In genomic region chr7:58768253-58768652, GRCm38 (mm10) we compare ENCODE assay signal across 32 mouse cellular contexts.
DNase-seq lines count a peak whose midpoint lies in the region; ATAC-seq and TF ChIP-seq lines count a peak whose summit lies in the region.
"Had no signal": no experiment of that assay in that cellular context is flagged by ENCODE, and none has a peak within 500 bp of the region (broad histone marks: within the 10 kb centered on the region; RNA-seq: fewer than 3 reads in every experiment).

No protein-coding gene starts in this region.

- no peak for TF ChIP-seq CTCF in brain, embryonic 14.5 days (IDR thresholded peaks at IDR 0.05; ENCODE audit: borderline replicate concordance, extremely low read depth, insufficient read depth, insufficient read length)

- no peak overlapping the region for H3K4me3 ChIP-seq in forebrain, embryonic 15.5 days
- H3K4me3 ChIP-seq in forebrain, embryonic 10.5 days, result no peak overlapping the region
- H3K4me3 ChIP-seq: embryonic facial prominence, embryonic 10.5 days; embryonic facial prominence, embryonic 15.5 days; hindbrain, embryonic 10.5 days; kidney, embryonic 15.5 days; limb, embryonic 10.5 days; limb, embryonic 15.5 days; liver, embryonic 13.5 days; neural tube, embryonic 12.5 days had no signal

- H3K9me3 ChIP-seq in forebrain, embryonic 15.5 days, result no peaks in the 10 kb centered on the region
- no peaks in the 10 kb centered on the region for H3K9me3 ChIP-seq in forebrain, embryonic 10.5 days
- H3K9me3 ChIP-seq: embryonic facial prominence, embryonic 10.5 days; embryonic facial prominence, embryonic 15.5 days; hindbrain, embryonic 10.5 days; kidney, embryonic 15.5 days; limb, embryonic 10.5 days; limb, embryonic 15.5 days; liver, embryonic 13.5 days; neural tube, embryonic 12.5 days had no signal

- H3K36me3 ChIP-seq in forebrain, embryonic 15.5 days, result no peaks in the 10 kb centered on the region
- H3K36me3 ChIP-seq in forebrain, embryonic 10.5 days (replicated peaks), result no peaks in the 10 kb centered on the region
- H3K36me3 ChIP-seq: embryonic facial prominence, embryonic 10.5 days; embryonic facial prominence, embryonic 15.5 days; hindbrain, embryonic 10.5 days; kidney, embryonic 15.5 days; limb, embryonic 10.5 days; limb, embryonic 15.5 days; liver, embryonic 13.5 days; neural tube, embryonic 12.5 days had no signal

- WGBS in forebrain, embryonic 15.5 days, result 51% methylated on average over 2 of the region's 2 CpGs
- WGBS in forebrain, embryonic 10.5 days, result 91% methylated on average over 2 of the region's 2 CpGs

- H3K27me3 ChIP-seq in forebrain, embryonic 15.5 days, result no peaks in the 10 kb centered on the region
- H3K27me3 ChIP-seq in forebrain, embryonic 10.5 days (ENCODE audit: poor library complexity, severe bottlenecking), result no peaks in the 10 kb centered on the region
- H3K27me3 ChIP-seq: embryonic facial prominence, embryonic 15.5 days; kidney, embryonic 15.5 days; limb, embryonic 15.5 days; liver, embryonic 13.5 days; neural tube, embryonic 12.5 days had no signal

- TF ChIP-seq POLR2A in brain, embryonic 14.5 days (IDR thresholded peaks at IDR 0.05; ENCODE audit: borderline replicate concordance, extremely low read depth, insufficient read depth, insufficient read length, poor library complexity, severe bottlenecking), result no peak

- H3K27ac ChIP-seq in forebrain, embryonic 15.5 days (replicated peaks), result peak overlapping the region; percentile 50; the same call in 1 of the 2 replicates
- H3K27ac ChIP-seq in forebrain, embryonic 10.5 days, result no peak overlapping the region
- H3K27ac ChIP-seq: embryonic facial prominence, embryonic 10.5 days; embryonic facial prominence, embryonic 15.5 days; hindbrain, embryonic 10.5 days; kidney, embryonic 15.5 days; limb, embryonic 10.5 days; limb, embryonic 15.5 days; liver, embryonic 13.5 days; macrophage; neural tube, embryonic 12.5 days; stomach, postnatal 0 days had no signal

- DNase-seq in forebrain, embryonic 10.5 days (ENCODE audit: extremely low spot score, low spot score), result no peak
- peak; percentile 30 for DNase-seq in adipocyte (ENCODE audit: low spot score)
- peak; percentile 55 for DNase-seq in brain, embryonic 14.5 days (ENCODE audit: low read depth)
- DNase-seq in layer of hippocampus, adult 9-10 months (ENCODE audit: low spot score), result peak; percentile 40
- DNase-seq in lung, postnatal 10 days, result no peak
- DNase-seq in neural tube, embryonic 10.5 days (ENCODE audit: extremely low spot score, low spot score), result no peak
- DNase-seq: adrenal gland, adult 2 months; cerebellum, adult 2 months; cerebellum, postnatal 25 days; gastrocnemius, postnatal 25 days; heart, postnatal 14 days; kidney, adult 18-20 months; kidney, postnatal 25 days; liver, embryonic 13.5 days; lung, adult 18-20 months; midbrain, embryonic 14.5 days; right cerebral cortex, adult 18-20 months; right cerebral cortex, postnatal 4 days; thymus, adult 2 months; thymus, postnatal 36 days had no signal

- peak; percentile 64 for ATAC-seq in forebrain, embryonic 15.5 days (replicated peaks)
- ATAC-seq: hindbrain, embryonic 16.5 days; lung, postnatal 0 days had no signal

- H3K4me1 ChIP-seq in forebrain, embryonic 15.5 days, result peaks cover 25% of the 10 kb centered on the region
- no peaks in the 10 kb centered on the region for H3K4me1 ChIP-seq in forebrain, embryonic 10.5 days
- H3K4me1 ChIP-seq: embryonic facial prominence, embryonic 10.5 days; embryonic facial prominence, embryonic 15.5 days; hindbrain, embryonic 10.5 days; kidney, embryonic 15.5 days; limb, embryonic 10.5 days; limb, embryonic 15.5 days; liver, embryonic 13.5 days; neural tube, embryonic 12.5 days had no signal

- no peak overlapping the region for H3K9ac ChIP-seq in forebrain, embryonic 15.5 days (replicated peaks)
- H3K9ac ChIP-seq: embryonic facial prominence, embryonic 15.5 days; kidney, embryonic 15.5 days; limb, embryonic 15.5 days; liver, embryonic 13.5 days; neural tube, embryonic 12.5 days had no signal

- no peak overlapping the region for H3K4me2 ChIP-seq in forebrain, embryonic 15.5 days (replicated peaks)
- H3K4me2 ChIP-seq: embryonic facial prominence, embryonic 15.5 days; kidney, embryonic 15.5 days; limb, embryonic 15.5 days; liver, embryonic 13.5 days; neural tube, embryonic 12.5 days had no signal

Comparison
In these comparisons a context has a peak if more than half of its experiments do, and no peak if none do; other contexts are left out.
1. DNase-seq: peak in adipocyte (single experiment), brain, embryonic 14.5 days (single experiment) and layer of hippocampus, adult 9-10 months (single experiment); none in forebrain, embryonic 10.5 days (single experiment), lung, postnatal 10 days (single experiment) and neural tube, embryonic 10.5 days (single experiment).